Mouse (Mus musculus): Measurements from ENCODE around the gene Fam19a1.

Fam19a1 gene

DNA sequence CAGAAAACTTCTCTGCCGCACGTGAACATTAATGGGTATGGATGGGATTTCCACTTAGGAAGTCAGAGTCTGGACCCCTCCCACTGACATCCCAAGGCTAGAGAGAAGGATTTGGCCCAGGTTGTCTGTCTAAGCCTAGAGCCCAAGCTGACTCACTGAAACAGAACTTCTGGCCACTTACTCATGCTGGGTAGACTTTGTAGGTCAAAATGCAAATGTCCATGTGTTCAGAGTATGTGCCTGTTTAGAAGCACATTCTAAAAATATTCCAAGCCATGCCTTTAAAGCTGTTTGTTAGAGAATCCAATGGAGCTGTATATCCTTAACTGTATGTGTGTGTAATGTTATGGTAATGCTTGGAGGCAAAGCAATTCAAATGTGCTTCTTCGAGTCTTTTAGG is 145.7 kb downstream of the Fam19a1 start:
- peak in 1 of 2 experiments; percentile 15 for DNase-seq (ENCODE audit: low spot score in 2 of 2)

DNA sequence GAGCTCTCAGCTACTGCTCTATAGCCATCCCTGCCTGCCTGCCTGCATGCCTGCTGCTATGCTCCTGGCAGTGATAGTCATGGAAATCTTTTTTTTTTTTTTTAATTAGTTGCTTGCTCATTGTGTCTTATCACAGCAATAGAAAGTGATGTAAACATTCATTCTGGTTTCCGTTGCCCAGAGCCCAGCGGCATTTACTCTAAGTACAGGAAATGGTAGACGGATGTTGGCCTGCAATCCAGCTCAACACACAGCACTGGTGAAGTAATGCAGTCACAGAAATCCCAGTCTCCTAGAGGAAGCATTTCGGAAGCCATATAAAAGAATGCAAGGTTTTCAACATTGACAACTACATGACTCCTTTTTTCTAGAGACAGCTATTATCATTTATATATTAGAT is 153.5 kb downstream of the Fam19a1 start:
- DNase-seq (ENCODE audit: low spot score in 2 of 2) = no peak

DNA sequence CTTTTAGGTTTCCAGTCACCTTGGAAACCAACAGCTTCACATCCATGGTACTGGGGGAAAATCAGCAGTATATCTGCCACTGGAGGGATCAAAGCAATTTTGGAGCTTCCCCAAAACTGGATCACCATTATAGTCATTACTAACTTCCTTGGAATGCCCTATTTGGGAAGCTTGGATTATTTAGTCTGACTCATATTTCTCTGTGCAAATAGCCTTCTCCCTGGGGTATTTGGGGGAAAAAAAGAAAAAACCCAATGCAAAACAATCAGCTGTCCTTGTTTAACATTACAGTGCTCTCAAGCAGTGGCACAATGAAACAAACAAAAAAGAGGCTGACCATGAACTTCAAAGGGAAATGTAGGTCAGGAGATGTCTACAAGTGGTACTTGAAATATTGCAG is 155.8 kb downstream of the Fam19a1 start:
- no peak for DNase-seq (ENCODE audit: low spot score in 2 of 2)

DNA sequence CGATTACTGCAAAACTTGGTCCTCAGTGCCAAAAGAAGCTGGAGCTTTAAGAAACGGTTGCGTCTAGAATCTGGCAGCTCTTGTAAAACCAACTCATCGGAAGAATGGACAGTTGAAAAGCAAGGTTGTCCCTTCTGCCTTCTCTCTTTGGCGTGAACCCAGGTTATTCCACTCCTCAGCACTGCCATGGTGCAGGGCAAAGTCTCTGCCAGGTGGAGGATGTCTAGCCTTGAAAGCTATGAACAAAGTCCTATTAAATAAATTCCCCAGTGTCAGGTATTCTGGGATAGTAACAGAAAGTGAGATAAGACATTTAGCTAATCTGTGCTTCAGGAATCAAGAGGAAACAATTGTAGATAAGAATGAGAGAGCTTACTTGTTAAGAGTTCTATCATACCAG is 157.5 kb downstream of the Fam19a1 start:
- DNase-seq (ENCODE audit: low spot score in 2 of 2) = no peak

DNA sequence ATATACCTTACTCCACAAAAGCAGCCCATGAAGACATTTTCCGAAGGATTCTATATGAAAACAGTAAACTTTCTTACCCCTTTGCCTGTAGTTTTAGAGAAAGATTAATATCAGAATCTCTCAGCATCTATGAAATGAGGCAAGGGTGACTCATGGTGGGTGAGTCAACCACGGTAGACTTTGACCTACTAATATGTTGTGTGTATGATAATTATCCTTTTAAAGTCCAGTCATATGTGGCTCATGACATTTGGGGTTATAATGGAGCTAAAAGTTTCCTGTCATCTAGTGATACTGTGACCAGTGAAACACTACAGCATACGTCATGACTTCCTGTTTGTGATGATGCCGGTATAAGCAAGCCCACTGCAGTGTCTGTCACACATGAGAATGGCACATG is 170.8 kb downstream of the Fam19a1 start:
- DNase-seq (ENCODE audit: low spot score in 2 of 2) = no peak

DNA sequence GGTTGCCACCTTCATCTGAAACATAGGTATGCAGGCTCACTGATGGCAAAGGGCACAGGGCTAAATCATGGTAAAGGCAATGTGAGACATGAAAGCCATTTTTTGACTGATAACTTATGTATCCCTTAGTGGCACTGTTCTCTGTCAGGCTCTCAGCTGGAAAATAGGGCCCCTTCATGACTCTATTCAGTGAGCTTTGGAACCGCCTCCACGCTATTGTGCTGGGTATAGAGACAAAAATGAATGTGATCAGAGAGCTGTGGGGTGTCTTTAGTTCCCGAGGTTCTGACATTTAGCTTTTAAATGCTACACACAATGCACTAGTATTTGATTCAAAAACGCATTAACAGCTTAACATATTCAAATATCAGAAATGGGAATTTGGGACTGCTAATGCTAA is 171.6 kb downstream of the Fam19a1 start:
- DNase-seq (ENCODE audit: low spot score in 2 of 2) = no peak

DNA sequence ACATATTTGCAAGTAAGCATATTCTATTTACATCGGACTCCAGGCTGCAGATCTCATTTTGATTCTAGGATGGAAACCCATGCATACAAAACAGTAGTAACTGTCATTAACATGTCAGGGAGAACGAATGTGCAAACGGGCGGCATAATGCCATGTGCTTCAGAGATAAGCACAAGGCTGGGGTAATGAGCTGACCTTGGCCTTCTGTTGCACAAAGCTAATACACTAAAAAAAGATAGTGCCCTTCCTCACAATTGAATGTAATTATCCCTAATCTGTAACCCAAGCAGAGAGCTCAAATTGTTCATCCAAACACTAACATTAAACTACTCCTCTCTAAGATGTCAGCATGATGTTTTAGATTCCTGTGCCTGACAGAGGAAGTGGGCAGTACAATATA is 173.3 kb downstream of the Fam19a1 start:
- no peak for DNase-seq (ENCODE audit: low spot score in 2 of 2)

DNA sequence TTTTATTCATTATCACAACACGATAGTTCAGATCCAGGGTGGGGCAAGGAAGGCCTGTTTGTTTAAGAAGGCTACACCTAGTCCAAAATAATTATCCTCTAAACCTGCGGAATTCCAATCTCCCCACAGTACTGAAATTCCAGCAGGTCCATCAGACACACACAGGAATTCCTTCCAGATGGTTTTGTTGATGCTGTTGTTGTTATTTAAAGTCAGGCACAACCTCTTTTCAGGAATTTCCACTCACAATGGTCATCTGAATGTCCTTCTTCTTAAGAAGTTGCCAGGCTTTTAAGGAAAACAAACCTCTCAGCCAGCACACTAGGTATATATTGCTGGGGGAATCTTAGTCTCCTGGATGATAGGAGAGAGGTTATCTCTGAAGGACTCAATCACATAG is 174.4 kb downstream of the Fam19a1 start:
- DNase-seq (ENCODE audit: low spot score in 2 of 2) = no peak

DNA sequence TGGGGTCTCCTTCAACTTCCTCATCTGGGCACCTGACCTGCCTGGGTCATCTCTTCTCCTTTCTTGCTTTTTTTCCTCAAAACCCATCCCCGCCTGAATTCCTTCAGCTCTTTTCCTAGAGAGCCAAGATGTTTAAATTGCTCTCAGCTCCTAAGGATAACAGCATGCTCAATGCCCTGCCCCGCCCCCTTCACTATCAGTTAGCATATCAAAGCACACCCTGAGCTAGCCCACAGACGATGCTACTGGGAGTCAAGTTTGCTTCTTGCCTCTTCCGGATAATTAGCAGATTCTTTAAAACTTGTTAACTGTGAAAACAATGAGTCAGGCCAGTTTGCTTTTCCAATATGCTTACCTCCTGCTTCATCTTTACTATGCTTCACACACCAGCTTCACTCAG is 176.7 kb downstream of the Fam19a1 start:
- no peak for DNase-seq (ENCODE audit: low spot score in 2 of 2)

DNA sequence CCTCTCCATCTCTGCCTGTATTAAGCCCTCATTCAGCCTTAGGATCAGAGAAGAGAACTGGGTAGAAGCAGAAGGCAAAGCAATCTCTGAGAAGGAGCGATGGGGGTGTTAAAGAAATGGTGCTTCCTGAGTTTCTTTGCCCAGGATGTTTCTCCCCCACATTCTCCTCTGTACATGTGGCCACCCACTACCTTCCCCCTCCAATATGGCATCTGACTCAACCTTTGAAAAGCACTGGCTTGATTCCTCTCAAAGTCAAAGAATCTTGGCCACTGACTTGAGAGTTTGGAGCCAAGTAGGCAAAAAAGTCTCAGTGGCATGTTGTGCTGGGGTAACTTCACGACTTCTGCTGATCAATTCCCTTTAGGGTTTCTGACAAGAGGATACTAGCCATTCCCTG is 234.5 kb downstream of the Fam19a1 start:
- DNase-seq (ENCODE audit: low spot score in 2 of 2) = peak; percentile 12 to 22

DNA sequence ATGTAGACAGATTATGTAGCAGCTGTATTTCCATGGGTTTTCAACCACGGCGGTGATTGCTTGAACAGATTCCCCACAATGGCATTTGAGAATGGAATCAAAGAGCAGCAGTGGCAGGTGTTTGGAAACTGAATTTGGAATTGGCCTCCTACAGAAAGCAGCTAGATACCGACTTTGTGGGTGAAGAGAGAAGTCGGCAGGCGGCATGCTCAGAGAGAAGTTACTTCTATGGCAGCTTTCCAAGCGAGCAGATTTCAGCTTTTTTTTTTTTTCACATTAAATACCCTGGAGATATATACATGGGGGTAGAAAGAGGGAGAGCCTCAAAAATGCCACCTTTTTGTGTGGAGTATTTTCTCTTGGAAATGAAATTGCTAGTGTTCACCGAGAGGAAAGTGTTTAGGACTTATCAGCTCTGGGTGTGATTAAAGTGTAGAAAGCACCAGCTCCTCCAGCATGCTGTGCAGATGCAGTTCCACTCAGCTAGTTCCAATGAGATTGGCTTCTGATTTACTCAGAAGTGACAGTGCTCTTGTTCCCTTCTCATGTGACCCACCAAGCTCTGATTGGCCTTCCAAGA is 236.6 kb downstream of the Fam19a1 start:
- DNase-seq (ENCODE audit: low spot score in 2 of 2) = peak; percentile 46 to 79

DNA sequence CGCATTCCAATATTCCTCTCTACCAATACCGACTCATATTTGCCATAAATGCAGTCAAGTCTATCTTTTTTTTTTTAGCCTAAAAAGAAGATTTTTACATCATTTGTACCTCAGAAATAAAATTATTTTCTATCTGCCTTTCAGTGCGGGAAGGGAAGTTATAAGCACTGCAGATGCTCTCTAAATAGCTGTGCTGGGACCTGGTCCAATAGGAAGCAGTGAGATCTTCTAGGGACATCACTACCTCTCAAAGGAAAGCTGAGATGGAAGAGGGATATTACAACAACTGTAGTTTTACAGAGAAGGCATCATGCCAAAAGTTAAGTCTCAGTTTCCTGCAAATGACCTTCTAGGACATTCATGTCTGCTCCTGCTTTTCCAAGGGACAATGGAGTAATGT is 256.6 kb downstream of the Fam19a1 start:
- no peak for DNase-seq (ENCODE audit: low spot score in 2 of 2)

DNA sequence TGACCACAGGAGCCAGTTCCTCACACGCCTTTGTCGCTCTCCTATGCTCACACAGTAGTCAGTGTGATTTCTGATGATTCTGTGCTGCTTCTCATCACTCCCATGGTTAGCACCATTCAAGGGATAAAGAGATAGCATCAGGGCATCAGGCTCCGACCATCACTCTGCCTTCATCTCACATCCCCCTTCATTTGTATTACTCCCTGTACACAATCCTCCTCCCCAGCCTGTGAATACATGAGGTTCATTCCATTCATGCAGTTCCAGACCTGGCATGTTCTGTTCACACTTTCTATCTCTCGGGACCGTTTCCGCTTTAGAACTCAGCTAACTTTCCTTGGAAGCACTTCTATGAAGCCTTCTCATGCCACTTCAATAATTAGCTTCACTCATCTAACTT is 259.9 kb downstream of the Fam19a1 start:
- DNase-seq (ENCODE audit: low spot score in 2 of 2) = no peak

DNA sequence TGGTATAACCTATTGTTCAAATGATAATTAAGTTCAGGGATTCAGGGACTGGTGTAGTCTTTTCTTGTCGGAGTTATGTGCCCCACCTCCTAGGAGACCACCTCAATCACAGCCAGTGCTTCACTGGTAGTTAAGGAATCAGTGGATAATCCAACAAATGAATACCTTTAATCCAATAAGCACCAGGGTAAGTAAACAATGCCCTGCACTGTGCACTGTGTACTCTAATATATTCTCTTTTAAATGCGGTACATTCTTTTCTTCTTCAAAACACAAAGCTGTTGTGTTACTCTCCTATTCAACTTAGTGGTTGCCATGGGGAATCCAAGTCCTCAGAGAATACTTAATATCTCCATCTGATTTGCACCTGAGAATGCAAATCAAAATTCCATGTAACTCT is 260.3 kb downstream of the Fam19a1 start:
- DNase-seq (ENCODE audit: low spot score in 2 of 2) = no peak

DNA sequence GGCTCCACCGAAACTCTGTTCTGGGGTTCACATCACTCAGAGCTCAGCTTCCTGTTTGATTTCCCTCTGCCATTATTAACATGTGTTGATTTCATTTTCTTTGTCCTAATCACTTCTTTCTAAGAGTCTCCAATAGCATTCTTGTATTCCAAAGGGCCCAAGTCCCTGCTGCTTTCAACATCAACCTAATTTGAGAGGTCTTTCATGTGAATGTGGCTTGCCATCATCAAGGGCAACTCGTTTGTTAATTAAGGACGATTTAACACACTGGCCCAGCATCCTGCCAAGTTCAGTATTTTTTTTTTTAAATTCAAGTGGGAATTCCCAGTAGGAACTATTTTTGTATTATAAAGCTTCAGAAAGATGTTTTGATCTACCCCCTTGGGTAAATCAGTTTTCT is 263.8 kb downstream of the Fam19a1 start:
- no peak for DNase-seq (ENCODE audit: low spot score in 2 of 2)

DNA sequence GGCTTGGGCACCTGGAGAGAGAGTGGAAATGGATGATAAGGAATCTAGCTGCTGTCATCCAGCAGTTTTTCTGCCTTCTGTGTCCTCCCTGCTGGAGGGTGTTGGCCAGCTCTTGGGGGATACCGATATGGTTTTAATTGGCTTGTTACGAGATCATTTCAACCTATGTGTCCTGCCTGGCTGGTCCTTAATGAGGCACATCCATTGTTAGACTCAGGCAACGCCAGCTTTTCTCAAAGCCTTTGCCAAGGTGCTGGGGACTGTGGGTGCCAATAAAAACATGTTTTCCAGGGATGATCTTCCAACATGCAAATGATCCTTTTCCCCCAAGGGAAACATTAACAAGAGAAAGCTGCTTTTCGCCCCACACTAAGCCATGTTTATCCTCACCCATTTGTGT is 266.3 kb downstream of the Fam19a1 start:
- no peak for DNase-seq (ENCODE audit: low spot score in 2 of 2)

DNA sequence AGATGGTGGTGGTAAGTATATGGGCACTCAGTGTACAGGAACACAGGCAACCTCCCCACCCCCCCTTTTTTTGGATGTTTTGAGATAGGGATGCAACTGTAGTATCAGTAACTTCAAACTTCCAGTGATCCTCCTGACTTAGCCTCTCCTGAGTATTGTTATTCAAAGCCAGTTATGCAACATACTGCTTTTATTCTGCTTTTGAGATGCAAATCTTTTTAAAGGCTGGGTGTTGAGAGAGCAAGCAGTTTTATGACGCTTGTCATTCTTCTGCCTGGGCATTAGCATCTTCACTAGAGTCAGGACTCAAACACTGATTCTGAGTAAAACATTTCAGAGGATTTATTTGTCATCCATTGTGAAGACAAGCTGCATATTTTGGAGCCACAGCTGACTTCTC is 271.5 kb downstream of the Fam19a1 start:
- no peak for DNase-seq (ENCODE audit: low spot score in 2 of 2)

DNA sequence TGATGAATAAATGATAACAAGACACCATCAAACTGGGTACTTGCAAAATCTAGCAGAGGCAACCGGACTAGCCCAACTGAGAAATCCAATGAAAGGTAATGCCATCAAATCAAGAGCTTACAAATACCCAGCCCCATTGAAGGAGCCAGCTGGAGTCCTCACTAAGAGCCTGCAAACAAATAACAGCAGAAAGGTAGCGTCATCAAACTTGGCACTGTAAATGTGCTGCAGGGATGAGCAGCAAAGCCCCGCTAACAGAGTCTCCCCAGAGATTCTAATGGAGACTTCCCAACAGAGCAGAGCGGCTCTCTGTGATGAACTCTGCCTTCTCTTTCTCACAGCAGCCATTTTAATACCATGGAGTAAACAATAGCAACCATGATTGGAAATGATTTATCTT is 305.9 kb downstream of the Fam19a1 start:
- no peak for DNase-seq (ENCODE audit: low spot score in 2 of 2)

DNA sequence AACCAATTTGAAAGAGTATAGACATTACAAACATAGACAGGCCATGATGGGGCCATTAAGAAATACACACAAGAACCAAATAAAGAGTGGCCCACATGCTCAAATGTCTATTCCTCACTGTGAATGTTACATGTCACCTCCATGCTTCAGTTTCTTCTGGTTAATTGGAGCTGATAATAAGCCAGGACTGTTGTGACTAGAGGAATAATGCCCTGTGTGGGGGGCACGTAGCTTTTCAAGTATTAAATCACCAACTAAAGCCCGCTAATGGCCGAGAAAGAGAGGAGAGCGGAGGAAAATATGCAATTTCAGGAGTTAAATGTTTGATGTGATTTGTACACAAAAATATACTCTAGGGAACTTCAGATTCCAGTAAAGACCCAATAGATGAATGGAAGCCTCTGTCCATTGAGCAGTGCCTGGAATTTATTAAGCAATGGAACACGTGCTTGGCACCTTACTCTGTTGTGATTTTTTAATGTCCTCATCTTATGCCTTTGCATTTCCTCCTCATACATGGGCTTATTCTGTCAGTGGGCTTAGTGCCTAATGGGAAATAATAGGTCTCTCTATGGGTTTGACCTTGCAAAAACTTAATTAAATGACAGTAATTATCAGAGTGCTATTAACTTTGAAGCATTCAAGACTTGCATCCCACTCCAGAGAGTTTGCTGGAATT is 306.9 kb downstream of the Fam19a1 start:
- no peak for DNase-seq (ENCODE audit: low spot score in 2 of 2)

DNA sequence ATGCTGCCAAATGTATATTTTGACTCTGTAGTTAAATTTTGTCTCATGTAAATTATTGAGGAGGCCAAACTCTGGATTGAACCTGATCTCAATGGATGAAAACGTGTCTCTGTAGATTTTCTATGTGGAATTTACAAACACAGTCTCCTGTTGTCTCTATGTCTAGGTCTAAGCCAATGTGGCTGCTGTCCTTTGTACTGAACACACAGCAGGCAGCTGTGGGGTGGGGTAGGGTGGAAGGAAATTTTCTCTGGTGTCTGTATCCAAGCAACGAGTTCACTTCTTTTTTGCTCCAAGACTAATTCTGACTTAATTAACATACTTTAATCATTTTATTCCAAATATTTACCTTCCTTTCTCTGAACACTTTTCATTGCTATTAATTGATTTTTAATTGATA is 307.6 kb downstream of the Fam19a1 start:
- no peak for DNase-seq (ENCODE audit: low spot score in 2 of 2)

DNA sequence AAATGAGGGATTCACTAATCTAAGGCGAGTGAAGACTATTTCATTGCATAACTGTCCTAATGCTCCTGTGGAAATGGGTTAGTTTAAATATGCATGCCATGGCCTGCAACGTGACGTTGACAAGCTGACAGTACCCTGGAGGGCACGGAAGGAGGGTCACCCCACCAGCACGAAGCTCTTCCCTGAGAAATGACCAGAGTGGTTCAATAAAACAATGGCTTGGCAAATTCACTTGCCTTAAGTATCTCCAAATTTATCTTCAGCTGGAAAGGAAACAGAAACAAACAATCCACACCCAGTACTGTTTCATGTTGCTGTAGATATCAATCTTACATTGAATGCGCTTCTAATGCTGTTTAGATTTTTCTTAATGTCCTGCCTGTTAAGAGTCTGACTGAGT is 316.4 kb downstream of the Fam19a1 start:
- DNase-seq (ENCODE audit: low spot score in 2 of 2) = no peak

DNA sequence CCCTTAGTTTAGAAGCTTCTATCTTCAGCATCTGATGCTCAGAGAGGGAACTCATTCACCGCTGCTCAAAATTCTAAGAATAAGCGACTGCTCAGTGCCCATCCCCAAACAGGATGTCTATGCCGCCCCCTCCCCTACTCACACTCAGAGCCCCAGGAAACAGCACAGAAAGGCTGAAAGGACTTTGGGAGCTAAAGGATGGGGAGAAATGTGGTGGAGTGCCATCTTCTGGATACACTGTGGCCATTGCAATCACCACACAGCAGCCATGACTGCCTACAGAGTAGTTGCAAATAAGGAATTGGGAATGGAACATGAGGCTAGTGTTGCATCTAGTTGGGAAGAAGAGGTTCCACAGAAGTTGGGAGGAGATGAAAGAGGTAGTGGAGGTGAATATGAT is 319.4 kb downstream of the Fam19a1 start:
- DNase-seq (ENCODE audit: low spot score in 2 of 2) = peak in 1 of 2 experiments; percentile 18

DNA sequence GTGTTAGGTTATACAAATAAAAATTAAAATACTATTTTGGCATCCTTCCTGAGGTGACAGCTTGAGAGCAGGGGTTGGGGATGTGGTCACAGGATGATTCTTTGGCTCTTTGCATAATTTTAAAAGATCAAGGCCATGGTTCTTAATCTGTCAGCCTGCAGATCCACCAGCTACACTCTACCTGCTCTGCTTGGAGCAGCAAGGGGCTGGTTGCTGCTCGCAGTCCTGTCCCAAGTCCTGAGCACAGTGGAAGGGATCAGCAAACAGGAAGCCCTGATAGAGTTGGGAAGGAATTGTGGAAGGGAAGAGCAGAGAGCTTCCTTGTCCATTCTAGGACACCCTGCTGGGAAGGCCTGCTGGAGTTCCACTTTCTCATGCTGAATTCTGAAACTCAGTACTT is 320.9 kb downstream of the Fam19a1 start:
- DNase-seq (ENCODE audit: low spot score in 2 of 2) = no peak

DNA sequence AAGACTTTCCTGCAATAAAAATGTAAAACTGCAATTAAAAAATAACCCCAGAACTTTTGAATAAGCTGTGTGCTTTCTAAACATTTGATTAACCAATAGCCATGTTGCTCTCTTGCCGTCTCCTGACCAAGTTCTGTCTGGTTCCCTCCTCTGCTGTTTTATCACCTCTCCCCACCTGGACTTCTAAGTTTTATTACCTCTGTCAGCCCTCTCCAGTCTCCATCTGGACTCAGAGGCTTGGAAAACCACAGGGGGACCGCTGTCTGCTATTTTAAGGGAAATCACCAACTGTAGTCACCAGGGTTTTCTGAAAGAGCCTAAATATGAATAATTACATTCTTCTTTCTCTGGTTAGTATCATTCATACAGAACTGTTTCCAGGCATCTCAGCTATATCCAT is 322.6 kb downstream of the Fam19a1 start:
- DNase-seq (ENCODE audit: low spot score in 2 of 2) = no peak
